Mouse (Mus musculus): ENCODE results near the gene Zc3h4. TPM values are rescaled to one million over a fixed set of nuclear protein-coding genes. Genes with fewer than 3 reads are reported as not detected.

Gene Zc3h4
- polyA plus RNA-seq, 1 experiment from 2014 or later, result 17.0 TPM

DNA sequence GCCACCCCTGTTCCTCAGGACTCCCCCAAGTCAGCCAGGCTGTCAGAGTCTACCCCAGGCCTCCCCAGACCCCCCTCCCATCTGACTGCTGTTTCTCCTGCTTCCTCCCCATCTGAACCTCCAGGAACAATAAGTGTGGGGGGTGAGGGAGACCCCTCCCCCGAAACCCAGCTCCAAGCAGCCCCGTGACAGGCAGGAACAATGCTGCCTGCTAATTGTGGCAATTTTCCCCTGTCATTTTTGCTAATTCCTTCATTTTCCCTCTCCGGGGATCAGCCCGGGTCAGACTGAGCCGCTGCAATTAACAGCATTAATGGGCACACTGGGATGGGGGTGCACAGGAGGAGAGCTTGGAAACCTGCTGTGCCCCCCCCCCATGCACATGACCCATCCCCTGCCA lies 67.4 kb downstream of the Zc3h4 start:
- Histone ChIP-seq H3K4me3 (replicated peaks; ENCODE audit: low read length) (no peak overlapping the region), H3K27me3 (ENCODE audit: control insufficient read depth, insufficient read depth, low read length) (peaks cover 22% of the 10 kb centered on the region), H3K4me1 (replicated peaks; ENCODE audit: control insufficient read depth, insufficient read depth, low read length) (peaks cover 6% of the 10 kb centered on the region; the same call in 1 of the 2 replicates), H3K4me2 (replicated peaks) (no peak overlapping the region), H3K9ac (no peak overlapping the region), H3K36me3 (replicated peaks; ENCODE audit: control insufficient read depth, insufficient read depth) (no peaks in the 10 kb centered on the region), H3K9me3 (ENCODE audit: control insufficient read depth, low read length) (no peaks in the 10 kb centered on the region), H3K27ac (no peak overlapping the region)
- 13% methylated on average over 5 of the region's 5 CpGs for WGBS
- no peak for ATAC-seq (ENCODE audit: low FRiP score)
- no peak for DNase-seq (ENCODE audit: low spot score)

DNA sequence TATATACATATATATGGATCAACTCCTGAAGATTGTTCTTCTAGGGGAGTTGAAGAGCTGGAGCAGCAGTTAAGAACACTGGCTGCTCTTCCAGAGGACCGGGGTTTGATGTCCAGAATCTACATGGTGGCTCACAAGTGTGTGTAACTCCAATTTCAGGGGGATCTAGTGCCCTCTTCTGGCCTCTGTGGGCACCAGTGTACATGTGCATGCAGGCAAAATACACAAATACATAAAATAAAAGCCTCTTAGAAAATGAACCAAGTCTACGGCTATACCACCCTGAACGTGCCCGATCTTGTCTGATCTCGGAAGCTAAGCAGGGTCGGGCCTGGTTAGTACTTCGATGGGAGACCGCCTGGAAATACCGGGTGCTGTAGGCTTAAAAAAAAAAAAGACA lies 70.8 kb downstream of the Zc3h4 start:
- DNase-seq (ENCODE audit: low spot score), result no peak
- no peak overlapping the region for H3K27ac ChIP-seq
- no peaks in the 10 kb centered on the region for H3K9me3 ChIP-seq (ENCODE audit: control insufficient read depth, low read length)
- H3K4me2 ChIP-seq (replicated peaks), result no peak overlapping the region
- H3K4me1 ChIP-seq (replicated peaks; ENCODE audit: control insufficient read depth, insufficient read depth, low read length), result peaks cover 14% of the 10 kb centered on the region
- H3K9ac ChIP-seq, result no peak overlapping the region
- peaks cover 56% of the 10 kb centered on the region for H3K27me3 ChIP-seq (ENCODE audit: control insufficient read depth, insufficient read depth, low read length)
- H3K36me3 ChIP-seq (replicated peaks; ENCODE audit: control insufficient read depth, insufficient read depth), result no peaks in the 10 kb centered on the region
- WGBS, result 42% methylated on average over 9 of the region's 9 CpGs
- ATAC-seq (ENCODE audit: low FRiP score), result no peak
- no peak overlapping the region for H3K4me3 ChIP-seq (replicated peaks; ENCODE audit: low read length)

DNA sequence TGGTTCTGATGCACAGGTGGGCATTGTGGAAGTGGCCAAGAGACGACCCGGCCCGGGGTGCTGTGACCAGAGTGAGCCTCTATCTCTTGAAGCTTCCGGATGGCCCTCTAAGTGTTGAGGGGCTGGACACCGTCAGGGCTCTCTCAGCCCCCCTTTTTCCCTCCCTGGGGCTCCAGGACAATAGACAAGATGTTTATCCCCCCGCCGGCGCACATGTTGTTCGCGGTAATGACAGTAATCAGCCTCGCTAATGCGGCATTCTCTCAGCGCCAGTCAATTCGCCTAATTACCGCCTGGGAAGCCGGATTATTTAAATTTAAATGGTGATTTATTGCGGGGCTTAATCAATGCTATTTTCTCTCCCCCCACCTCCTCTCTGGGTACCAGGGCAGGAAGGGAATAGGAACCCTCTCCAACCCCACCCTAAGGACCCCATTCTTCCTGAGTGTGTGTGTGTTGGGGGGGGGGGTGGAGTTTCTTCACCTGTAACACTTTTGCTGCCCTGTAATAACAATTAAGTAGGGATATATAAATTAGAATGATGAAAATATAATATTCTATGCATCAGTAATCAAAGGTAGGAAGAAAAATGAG lies 71.5 kb downstream of the Zc3h4 start:
- peak overlapping the region; percentile 10; the same call in 1 of the 2 replicates for H3K4me2 ChIP-seq (replicated peaks)

GRCm38 (mm10) chr7:16473847-16474246 lies 73.1 kb downstream of the Zc3h4 start:
- no peak overlapping the region for H3K9ac ChIP-seq
- no peak overlapping the region for H3K27ac ChIP-seq
- no peaks in the 10 kb centered on the region for H3K36me3 ChIP-seq (replicated peaks; ENCODE audit: control insufficient read depth, insufficient read depth)
- H3K9me3 ChIP-seq (ENCODE audit: control insufficient read depth, low read length), result no peaks in the 10 kb centered on the region
- H3K27me3 ChIP-seq (ENCODE audit: control insufficient read depth, insufficient read depth, low read length), result peaks cover 70% of the 10 kb centered on the region
- 55% methylated on average over 8 of the region's 8 CpGs for WGBS
- H3K4me1 ChIP-seq (replicated peaks; ENCODE audit: control insufficient read depth, insufficient read depth, low read length), result peaks cover 15% of the 10 kb centered on the region
- no peak overlapping the region for H3K4me2 ChIP-seq (replicated peaks)
- no peak overlapping the region for H3K4me3 ChIP-seq (replicated peaks; ENCODE audit: low read length)
- DNase-seq (ENCODE audit: low spot score) (no peak), ATAC-seq (ENCODE audit: low FRiP score) (no peak)

More for the DNA sequence above, 71.5 kb downstream of the Zc3h4 start:
- 6% methylated on average over 17 of the region's 17 CpGs for WGBS
- peaks cover 15% of the 10 kb centered on the region for H3K4me1 ChIP-seq (replicated peaks; ENCODE audit: control insufficient read depth, insufficient read depth, low read length)
- peaks cover 63% of the 10 kb centered on the region for H3K27me3 ChIP-seq (ENCODE audit: control insufficient read depth, insufficient read depth, low read length)
- H3K9ac ChIP-seq, result no peak overlapping the region
- H3K9me3 ChIP-seq (ENCODE audit: control insufficient read depth, low read length), result no peaks in the 10 kb centered on the region
- ATAC-seq (ENCODE audit: low FRiP score) (no peak), DNase-seq (ENCODE audit: low spot score) (no peak)
- H3K4me3 ChIP-seq (replicated peaks; ENCODE audit: low read length), result no peak overlapping the region
- H3K36me3 ChIP-seq (replicated peaks; ENCODE audit: control insufficient read depth, insufficient read depth), result no peaks in the 10 kb centered on the region
- H3K27ac ChIP-seq, result no peak overlapping the region

DNA sequence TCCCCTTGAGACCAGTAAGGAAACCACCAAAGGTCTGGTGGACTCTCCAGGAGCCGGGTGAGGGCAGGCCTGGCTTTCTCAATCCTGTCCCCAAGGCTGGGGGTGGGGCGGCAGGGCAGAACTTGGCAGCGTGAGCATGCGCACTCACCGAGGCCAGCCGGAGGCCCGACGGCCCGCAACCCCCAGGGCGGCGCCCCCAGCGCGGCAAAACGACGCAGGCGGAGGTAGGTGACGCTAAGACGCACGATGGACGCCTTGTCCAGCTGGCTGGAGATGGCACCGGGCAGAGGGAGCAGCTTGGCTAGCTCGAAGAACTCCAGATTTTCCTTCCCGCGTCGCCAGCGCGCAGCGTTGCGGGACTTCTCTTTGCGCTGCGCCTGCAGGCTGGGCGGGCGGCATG lies 73.7 kb downstream of the Zc3h4 start:
- ATAC-seq (ENCODE audit: low FRiP score), result no peak
- H3K4me3 ChIP-seq (replicated peaks; ENCODE audit: low read length), result 0 out of 2 replicates have a peak overlapping the region, but pooled peaks have one; percentile 11
- no peak overlapping the region for H3K9ac ChIP-seq
- WGBS, result 4% methylated on average over 33 of the region's 33 CpGs
- H3K36me3 ChIP-seq (replicated peaks; ENCODE audit: control insufficient read depth, insufficient read depth), result no peaks in the 10 kb centered on the region
- no peak overlapping the region for H3K27ac ChIP-seq
- DNase-seq (ENCODE audit: low spot score), result no peak
- H3K4me2 ChIP-seq (replicated peaks), result no peak overlapping the region; the same call in 1 of the 2 replicates
- H3K27me3 ChIP-seq (ENCODE audit: control insufficient read depth, insufficient read depth, low read length), result peaks cover 66% of the 10 kb centered on the region
- peaks cover 15% of the 10 kb centered on the region for H3K4me1 ChIP-seq (replicated peaks; ENCODE audit: control insufficient read depth, insufficient read depth, low read length)
- no peaks in the 10 kb centered on the region for H3K9me3 ChIP-seq (ENCODE audit: control insufficient read depth, low read length)

DNA sequence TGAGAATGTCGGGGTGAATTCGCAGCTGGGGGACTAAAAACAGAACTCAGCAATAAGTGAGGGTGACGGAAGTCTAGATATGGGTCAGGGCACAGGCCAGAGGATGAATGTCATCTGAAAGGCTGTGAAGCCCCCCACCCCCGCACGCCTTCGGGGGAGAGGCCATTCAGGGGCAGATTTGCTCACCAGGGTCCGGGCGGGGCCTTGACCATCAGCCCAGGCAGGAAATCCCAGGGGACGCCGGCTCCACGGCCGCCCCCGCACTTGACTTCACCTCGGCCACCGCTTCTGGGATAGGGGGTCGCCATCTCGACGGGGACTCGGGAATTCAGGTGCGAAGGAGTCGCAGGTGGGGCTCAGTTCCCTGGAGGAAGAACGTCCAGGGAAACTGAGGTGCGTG lies 74.6 kb downstream of the Zc3h4 start:
- peak overlapping the region; percentile 52 for H3K4me2 ChIP-seq (replicated peaks)
- peak overlapping the region; percentile 31 for H3K4me3 ChIP-seq (replicated peaks; ENCODE audit: low read length)
- no peak for ATAC-seq (ENCODE audit: low FRiP score)
- peak overlapping the region; percentile 34 for H3K9ac ChIP-seq
- no peaks in the 10 kb centered on the region for H3K36me3 ChIP-seq (replicated peaks; ENCODE audit: control insufficient read depth, insufficient read depth)
- WGBS, result 3% methylated on average over 23 of the region's 23 CpGs
- peaks cover 66% of the 10 kb centered on the region for H3K27me3 ChIP-seq (ENCODE audit: control insufficient read depth, insufficient read depth, low read length)
- no peaks in the 10 kb centered on the region for H3K9me3 ChIP-seq (ENCODE audit: control insufficient read depth, low read length)
- H3K4me1 ChIP-seq (replicated peaks; ENCODE audit: control insufficient read depth, insufficient read depth, low read length), result peaks cover 15% of the 10 kb centered on the region
- no peak for DNase-seq (ENCODE audit: low spot score)
- no peak overlapping the region for H3K27ac ChIP-seq

- no peak for DNase-seq (ENCODE audit: low spot score)
- peak overlapping the region; percentile 31 for H3K4me3 ChIP-seq (replicated peaks; ENCODE audit: low read length)
- 2% methylated on average over 59 of the region's 59 CpGs for WGBS
Measured at GRCm38 (mm10) chr7:16475764-16476599, 75.3 kb downstream of the Zc3h4 start.

DNA sequence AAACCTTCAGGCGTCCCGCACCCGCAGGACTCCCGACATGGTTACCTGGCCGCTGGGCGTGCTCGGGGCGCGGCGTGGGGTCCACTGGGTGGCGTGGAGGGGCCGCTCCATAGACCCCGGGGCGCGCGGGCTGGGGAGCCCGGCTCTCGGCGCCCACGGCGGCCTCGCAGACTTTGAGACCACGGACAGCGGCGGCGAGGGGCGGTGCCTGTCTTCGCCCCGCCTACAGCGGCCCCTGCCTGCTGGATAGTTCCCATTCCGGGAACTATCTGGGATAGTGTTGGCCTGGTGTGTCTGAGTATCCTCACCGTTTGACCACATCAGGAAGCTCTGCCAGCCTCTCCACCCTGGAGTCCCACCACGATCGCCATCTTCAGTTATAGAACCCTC lies 75.9 kb downstream of the Zc3h4 start:
- H3K9me3 ChIP-seq (ENCODE audit: control insufficient read depth, low read length), result no peaks in the 10 kb centered on the region
- peak overlapping the region; percentile 44; the same call in 1 of the 2 replicates for H3K9ac ChIP-seq
- DNase-seq (ENCODE audit: low spot score), result no peak
- H3K4me2 ChIP-seq (replicated peaks), result peak overlapping the region; percentile 52
- H3K27me3 ChIP-seq (ENCODE audit: control insufficient read depth, insufficient read depth, low read length), result peaks cover 59% of the 10 kb centered on the region
- peak overlapping the region; percentile 31 for H3K4me3 ChIP-seq (replicated peaks; ENCODE audit: low read length)
- ATAC-seq (ENCODE audit: low FRiP score), result peak; percentile 24; the same call in 1 of the 2 replicates
- WGBS, result 2% methylated on average over 33 of the region's 34 CpGs
- H3K36me3 ChIP-seq (replicated peaks; ENCODE audit: control insufficient read depth, insufficient read depth), result no peaks in the 10 kb centered on the region
- no peak overlapping the region for H3K27ac ChIP-seq
- H3K4me1 ChIP-seq (replicated peaks; ENCODE audit: control insufficient read depth, insufficient read depth, low read length), result peaks cover 15% of the 10 kb centered on the region

More at GRCm38 (mm10) chr7:16475764-16476599, 75.3 kb downstream of the Zc3h4 start:
- H3K27me3 ChIP-seq (ENCODE audit: control insufficient read depth, insufficient read depth, low read length), result peaks cover 60% of the 10 kb centered on the region
- H3K9ac ChIP-seq, result peak overlapping the region; percentile 44
- H3K36me3 ChIP-seq (replicated peaks; ENCODE audit: control insufficient read depth, insufficient read depth), result no peaks in the 10 kb centered on the region
- peak; percentile 19; the same call in 1 of the 2 replicates for ATAC-seq (ENCODE audit: low FRiP score)
- H3K27ac ChIP-seq, result no peak overlapping the region
- H3K4me2 ChIP-seq (replicated peaks), result peak overlapping the region; percentile 52
- peaks cover 15% of the 10 kb centered on the region for H3K4me1 ChIP-seq (replicated peaks; ENCODE audit: control insufficient read depth, insufficient read depth, low read length)
- no peaks in the 10 kb centered on the region for H3K9me3 ChIP-seq (ENCODE audit: control insufficient read depth, low read length)

GRCm38 (mm10) chr7:16477628-16478027 lies 76.9 kb downstream of the Zc3h4 start, which contains the start of gene Npas1:
TSS of gene Npas1 (minus strand) at chr7:16477728.
- H3K9me3 ChIP-seq (ENCODE audit: control insufficient read depth, low read length), result no peaks in the 10 kb centered on the region
- no peaks in the 10 kb centered on the region for H3K36me3 ChIP-seq (replicated peaks; ENCODE audit: control insufficient read depth, insufficient read depth)
- DNase-seq (ENCODE audit: low spot score), result no peak
- WGBS, result 93% methylated on average over 8 of the region's 8 CpGs
- H3K9ac ChIP-seq, result peak within 1 kb of the TSS; percentile 44; the same call in 1 of the 2 replicates
- peaks cover 51% of the 10 kb centered on the region for H3K27me3 ChIP-seq (ENCODE audit: control insufficient read depth, insufficient read depth, low read length)
- peak within 1 kb of the TSS; percentile 52 for H3K4me2 ChIP-seq (replicated peaks)
- H3K4me3 ChIP-seq (replicated peaks; ENCODE audit: low read length), result peak within 1 kb of the TSS; percentile 31
- peaks cover 8% of the 10 kb centered on the region; the same call in 1 of the 2 replicates for H3K4me1 ChIP-seq (replicated peaks; ENCODE audit: control insufficient read depth, insufficient read depth, low read length)
- no peak within 1 kb of the TSS for H3K27ac ChIP-seq
- no peak for ATAC-seq (ENCODE audit: low FRiP score)
